Mouse (Mus musculus): ENCODE data around the gene Slc51a.

Slc51a gene

DNA sequence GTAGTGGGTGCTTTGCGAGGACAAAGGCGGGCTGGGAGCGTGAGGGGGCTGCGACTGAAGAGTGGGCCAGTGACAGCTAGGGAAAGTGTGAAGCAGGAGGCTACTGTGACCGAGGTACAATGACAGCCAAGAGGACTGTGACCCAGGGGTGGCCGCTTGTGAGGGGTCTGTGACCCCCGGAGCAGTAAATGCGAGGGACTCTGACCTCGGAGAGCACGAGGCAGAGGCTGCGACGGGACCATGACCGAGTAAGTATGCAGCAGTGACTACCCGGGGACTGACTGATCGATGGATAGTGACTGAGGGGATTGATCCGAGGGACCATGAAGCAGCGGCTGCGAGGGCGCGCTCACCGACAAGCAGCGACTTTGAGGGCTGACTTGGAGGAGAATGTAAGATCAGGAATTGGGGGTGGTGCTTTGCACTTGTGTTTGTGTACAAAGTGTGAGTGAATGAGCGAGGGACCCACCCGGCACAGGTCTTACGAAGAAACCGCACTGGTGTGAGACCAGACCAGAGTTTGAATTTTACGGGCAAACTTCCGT lies 56.6 kb downstream of the Slc51a start:
- no peak for DNase-seq (ENCODE audit: extremely low spot score, low spot score)

DNA sequence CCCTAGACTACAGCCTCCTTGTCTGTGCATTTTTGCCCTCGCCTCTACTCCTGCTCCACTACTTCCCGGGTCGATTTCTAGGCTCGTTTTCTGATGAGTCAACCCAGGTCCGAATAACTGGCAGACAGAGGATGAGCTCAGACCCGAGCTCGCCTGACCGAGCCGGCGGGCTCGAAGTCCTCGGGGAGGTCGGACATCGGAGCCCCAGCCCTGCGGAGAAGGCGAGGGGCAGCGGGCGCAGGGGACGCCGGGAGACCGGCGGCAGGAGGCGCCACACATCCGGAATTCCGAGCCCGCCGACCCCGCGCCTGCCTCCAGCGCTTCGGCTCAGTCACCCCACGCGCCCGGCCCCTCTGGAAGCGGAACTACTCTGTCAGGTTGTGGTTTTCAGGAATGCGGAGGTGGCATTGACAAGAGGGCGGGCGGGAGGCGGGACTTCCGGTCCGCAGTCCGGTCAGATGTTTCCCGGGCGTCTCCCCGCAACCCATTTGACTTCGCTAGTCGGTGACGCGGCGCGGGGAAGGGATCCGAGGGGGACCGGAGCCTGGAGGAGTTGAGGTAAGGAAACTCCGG lies 57.1 kb downstream of the Slc51a start, which contains the start of gene Pcyt1a:
TSS of gene Pcyt1a (plus strand) at position 448 of the 573 bp plus-strand sequence.
- peak; percentile 95 for DNase-seq (ENCODE audit: extremely low spot score, low spot score)

DNA sequence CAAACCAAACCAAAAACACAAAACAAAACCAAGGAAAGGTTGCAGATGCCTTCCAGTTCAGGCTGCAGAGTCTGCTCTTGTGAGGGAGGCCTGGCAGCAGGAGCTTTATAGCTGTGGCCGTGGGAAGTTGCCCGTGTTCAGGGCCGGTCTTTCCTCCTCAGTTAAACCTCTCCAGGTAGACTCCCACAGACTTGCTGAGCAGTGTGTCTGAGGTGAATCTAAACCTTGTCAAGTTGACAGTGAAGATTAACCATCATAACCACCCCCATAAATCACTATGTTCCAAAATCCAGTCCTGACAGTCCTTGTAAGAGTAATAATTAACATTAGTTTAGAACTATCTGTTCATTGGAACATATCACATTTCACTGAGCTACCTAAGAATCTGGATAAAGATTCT lies 60.2 kb downstream of the Slc51a start:
- DNase-seq (ENCODE audit: extremely low spot score, low spot score), result no peak
